Mouse (Mus musculus): ENCODE data around the gene Slamf6. TPM values are rescaled to one million over a fixed set of nuclear protein-coding genes. Genes with fewer than 3 reads are reported as not detected.
"Not testable (repeated sequence)": the region's sequence is repeated elsewhere in the genome, so short reads cannot be mapped to it uniquely, and the experiment has no call there.

Gene Slamf6
- polyA plus RNA-seq (2012; rRNA removed): 2.8 and 2.9 TPM in 2 replicates

DNA sequence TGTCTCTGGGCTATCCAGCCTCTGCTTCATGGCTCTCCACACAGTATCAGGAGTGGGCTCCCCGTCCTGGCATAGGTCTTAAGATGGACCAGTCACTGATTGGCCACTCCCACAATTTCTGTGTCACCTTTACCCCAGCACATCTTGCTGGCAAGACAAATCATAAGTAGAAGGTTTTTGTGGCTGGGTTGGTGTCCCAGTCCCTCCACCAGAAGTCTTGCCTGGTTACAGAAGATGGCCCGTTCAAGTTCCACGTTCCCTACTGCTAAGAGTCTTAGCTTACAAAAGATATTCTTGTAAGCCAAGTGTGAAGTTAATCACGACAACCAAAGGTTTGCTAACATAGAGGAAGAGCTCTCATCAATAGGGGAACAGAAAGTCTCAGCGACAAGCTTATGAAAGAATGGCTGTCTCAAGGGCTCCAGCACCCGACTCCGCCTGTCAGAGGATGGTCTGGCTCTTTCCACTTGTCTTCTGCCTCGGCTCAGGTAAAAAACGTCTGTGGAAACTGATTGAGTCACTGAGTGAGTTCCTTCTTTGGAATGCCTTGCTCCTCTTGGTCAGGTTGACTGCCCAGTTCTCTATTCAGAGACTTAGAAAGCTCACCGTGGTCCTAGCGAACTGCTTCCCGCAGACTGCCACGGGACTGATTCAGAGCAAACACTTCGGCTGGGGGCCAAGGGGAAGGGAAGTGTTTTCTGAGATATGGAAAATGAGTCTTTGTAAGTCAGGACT, at the start of gene Slamf6:
Gene Slamf6, plus strand, starts transcription at position 211 of the 735 bp plus-strand sequence.
- DNase-seq (ENCODE audit: low read depth, low spot score): no peak
- 66% methylated on average over 14 of the region's 14 CpGs for WGBS

DNA sequence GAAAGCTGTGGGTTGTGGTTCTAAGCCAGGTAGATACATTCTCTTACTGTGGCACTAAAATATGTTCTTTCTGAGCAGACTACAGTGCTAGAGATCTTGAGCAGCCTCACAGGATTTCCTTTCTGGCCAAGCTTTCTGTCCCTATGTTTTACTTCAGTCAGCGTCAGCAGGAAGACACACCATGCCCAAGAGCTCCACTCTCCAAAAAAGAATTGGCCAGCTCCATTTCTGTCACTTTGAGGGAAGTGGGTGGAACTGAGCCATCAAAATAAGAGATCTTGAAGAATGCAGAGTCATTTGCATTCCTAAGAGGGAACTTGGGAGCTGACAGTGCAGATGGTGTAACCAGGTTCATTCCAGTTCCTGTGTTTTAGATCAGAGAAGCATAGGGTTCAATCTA, 30.3 kb upstream of the Slamf6 start:
- no peak for DNase-seq (ENCODE audit: low read depth, low spot score)
- 87% methylated on average over 1 of the region's 1 CpGs for WGBS

DNA sequence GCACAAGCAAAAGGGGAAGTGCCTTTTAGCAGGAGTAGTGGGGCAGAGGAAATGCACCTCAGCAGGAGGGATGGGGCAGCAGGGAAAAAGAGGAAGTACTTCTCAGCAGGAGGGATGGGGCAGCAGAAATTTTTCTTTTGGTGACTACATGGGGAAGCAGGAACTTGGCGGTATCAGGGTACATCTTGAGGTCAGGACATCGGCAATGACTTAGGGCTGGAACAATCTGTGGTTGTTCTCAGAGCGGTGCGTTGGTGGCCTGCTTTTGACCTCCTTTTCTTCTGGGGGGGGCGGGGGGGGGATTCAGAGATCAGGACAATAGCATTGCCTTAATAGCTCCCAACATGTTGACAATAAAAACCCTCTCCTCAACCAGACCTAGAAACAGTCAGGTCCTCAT, 22.0 kb upstream of the Slamf6 start, which contains the start of gene Gm10521:
Gene Gm10521, plus strand, starts transcription at position 301 of the 400 bp plus-strand sequence.
- WGBS: 73% methylated on average over 5 of the region's 5 CpGs
- not testable (repeated sequence) for DNase-seq (ENCODE audit: low read depth, low spot score)

DNA sequence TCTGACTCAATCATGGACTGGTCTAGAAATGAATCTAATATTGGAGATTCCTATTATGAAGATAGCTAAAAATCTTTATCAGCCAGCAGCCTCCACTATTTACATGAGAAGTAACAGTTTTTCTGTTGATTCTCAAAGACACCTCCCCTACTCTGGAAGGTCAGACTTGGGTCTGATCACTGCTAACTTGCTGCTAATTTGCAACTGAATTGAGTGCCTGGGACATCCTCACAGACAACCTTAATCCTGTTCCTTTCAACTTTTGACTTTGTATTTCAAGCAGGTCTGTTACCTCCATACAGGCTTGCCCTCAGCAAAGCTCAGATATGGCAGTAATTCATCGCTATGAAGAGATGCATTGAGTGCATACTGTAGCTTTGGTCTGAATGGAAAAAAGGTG, 13.3 kb upstream of the Slamf6 start:
- 77% methylated on average over 1 of the region's 1 CpGs for WGBS
- no peak for DNase-seq (ENCODE audit: low read depth, low spot score)

DNA sequence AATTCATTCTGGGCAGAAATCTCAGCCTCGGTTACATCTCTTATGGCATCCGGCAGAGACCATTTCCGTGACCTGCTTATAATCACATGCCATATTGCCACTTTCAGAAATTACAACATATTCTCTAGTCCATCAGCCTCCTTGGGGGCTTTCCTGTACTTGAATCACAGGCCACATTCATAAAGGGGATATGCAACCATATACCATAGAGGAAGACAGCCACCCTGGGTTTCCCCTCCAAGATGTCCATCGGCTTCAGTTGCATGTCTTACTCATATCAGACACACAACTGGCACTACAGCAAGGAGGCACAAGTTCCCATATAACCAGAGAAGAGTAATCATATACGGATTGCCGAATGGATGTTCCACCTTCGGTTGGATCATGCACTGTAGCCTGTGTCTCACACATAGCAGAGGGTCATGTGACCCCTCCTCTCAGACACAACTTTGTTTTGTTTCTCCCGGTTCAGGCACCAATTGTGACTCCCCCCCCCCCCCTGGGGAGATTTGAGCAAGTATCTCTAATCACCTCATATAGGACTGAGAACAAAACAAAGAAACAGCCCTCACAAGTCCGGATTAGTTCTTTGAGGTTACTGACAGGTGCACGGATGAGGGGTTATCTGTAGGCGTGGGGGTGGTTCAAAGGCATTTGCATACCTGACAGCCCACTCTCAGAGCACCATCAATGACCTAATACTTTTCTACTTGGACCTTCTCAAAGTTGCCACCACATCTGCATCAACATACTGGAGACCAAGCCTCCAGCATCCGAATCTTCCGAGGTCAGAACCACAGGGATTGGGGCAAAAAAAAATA, 1.5 kb upstream of the Slamf6 start:
- 73% methylated on average over 13 of the region's 13 CpGs for WGBS

DNA sequence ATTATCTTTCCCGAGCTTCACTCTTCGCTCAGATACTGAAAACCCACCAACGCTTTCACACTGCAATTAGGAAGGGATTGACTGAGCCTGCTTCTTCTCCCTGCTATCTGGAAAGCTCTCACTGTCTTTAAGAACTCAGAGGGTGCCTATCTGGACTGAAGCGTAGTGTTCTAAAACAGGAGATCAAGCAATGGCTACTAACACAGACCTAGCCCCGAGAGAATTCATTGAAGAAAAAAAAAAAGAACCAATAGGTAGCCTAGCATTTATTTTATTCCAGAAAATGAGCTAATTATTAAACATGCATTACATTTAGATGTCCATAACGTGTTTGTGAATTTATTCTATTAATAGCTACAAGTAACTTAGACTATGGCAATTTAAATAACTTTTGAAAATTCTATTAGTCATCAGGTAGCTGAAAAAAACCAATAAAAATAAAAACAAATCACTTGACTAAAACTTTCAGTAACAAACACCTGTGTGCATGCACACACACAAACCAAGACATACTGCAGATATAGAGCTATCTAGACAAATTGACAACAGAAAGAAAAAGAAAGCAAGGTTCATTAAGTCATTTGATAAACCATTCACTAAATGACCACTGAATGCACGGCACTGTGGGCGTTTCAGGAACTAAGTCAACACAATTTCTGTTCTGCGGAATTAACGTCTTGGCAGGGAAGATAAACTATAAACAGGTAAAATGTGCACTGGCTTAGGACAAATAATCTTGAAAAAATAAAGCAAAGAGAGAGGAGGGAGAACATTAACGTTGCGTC, 1.0 kb downstream of the Slamf6 start:
- no peak for DNase-seq (ENCODE audit: low read depth, low spot score)
- 61% methylated on average over 12 of the region's 12 CpGs for WGBS

More for the DNA sequence above, 1.5 kb upstream of the Slamf6 start:
- no peak for DNase-seq (ENCODE audit: low read depth, low spot score)

DNA sequence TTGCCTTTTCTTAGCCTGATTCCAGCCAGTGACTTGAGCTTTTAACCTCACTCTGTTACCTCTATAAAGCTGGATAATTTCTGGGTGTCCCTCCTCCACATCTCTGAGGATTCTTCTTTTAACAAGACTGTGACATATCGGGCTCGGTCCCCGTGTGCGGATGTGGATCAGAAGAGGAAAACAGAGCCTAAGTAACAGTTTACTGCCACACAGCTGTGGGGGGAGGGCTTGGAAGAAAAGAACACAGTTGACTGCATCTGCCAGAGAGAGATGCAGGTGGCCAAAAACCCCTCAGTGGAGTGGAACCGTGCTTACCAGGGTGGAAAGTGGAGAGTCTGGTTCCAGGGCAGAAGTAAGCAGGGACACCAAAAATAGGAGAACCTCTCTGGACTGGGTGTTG, 1.9 kb downstream of the Slamf6 start:
- DNase-seq (ENCODE audit: low read depth, low spot score): no peak
- WGBS: 79% methylated on average over 5 of the region's 5 CpGs

DNA sequence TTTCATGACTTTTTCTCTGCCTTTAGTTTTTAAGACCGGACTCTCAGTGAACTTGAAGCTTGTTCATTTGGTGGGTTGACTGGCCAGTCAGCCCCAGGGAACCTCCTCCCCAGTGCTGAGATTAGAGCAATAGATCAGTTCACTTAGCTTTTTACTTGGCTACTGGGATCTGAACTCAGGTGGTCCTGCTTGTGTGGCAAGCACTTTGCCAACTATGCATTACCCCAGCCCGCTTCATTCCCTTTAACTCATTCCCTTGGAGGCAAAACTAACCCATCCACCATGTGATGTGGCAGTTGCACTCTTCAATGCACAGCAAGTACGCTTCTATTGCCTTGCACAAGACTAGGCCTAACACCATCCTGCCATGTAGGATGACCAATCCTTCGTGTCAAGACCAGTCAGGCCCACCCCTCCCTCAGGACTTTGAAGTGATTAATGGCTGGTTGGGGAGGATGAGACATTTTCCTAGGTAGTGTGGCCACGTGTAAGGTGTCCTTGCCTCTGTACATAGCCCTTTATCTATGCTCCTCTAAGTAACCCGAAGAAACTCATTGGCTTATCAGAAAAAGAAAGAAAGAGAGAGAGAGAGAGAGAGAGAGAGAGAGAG, 2.7 kb downstream of the Slamf6 start:
- 79% methylated on average over 6 of the region's 6 CpGs for WGBS

DNA sequence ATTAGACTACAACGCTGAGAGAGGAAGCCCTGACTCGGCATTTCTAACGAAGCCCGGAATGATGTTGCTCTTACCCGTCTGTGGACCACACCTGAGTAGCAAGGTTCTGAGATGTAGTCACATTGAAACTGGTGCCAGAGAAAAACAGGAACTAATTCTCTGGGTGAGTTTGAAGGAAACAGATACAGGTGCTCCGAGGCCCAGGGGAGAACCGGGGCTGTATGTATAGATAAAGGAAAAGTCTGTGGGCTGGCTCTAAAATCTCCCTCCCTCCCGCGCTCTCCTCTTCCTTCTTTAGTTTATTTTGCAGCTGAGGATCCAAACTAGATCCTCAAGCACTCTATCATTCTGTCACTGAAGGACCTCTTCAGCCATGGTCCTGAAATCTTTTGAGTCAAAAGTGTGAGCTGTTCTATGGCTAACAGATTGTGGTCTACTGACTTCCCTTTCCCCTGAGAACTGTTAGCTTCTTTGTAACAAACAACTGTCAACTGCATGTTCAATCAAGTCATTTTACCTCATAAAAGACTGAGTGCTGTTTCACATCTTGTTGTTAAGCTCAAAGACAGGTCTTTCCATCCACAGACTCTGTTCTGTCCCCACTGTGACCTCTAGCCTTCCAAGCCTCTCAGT, 3.8 kb downstream of the Slamf6 start:
- WGBS: 45% methylated on average over 9 of the region's 9 CpGs
- DNase-seq (ENCODE audit: low read depth, low spot score): no peak

More for the DNA sequence above, 2.7 kb downstream of the Slamf6 start:
- DNase-seq (ENCODE audit: low read depth, low spot score): no peak

DNA sequence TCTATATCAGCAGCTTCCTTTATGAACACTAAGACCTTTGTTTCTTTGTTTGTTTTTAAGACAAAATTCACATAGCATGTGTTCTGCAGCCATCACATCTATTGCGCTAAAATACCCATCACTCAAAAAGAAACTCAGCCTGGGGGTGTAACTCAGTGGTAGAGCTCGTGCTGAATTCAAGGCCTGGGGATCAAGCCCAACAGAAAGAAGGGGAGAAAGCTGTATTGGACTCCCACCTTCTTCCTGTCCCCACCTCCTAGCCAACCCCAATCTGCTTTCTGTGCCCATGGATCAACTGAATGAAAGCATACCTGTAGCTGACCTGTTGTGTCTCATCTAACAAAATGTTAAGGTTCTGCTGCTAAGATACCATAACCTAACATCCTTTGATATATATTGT, 4.3 kb downstream of the Slamf6 start:
- WGBS: 66% methylated on average over 2 of the region's 2 CpGs

DNA sequence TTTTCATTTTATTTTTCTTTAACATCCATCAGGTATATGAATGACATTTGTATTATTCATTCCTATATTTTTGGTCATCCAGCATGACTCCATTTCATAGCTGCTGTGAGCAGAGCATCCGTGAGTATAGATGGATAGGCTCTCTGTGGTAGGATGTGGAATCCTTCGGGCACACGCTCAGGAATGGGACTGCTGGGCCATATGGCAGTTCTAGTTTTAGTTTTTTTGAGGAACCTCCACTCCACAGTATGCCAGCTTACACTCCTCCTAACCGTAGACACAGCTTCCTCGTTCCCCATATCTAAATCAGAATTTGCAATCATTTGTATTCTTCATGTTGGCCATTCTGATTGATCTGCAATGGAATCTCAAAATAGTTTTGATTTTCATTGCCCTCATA, 5.5 kb downstream of the Slamf6 start:
- no peak for DNase-seq (ENCODE audit: low read depth, low spot score)
- 92% methylated on average over 5 of the region's 5 CpGs for WGBS

More for the DNA sequence above, 4.3 kb downstream of the Slamf6 start:
- DNase-seq (ENCODE audit: low read depth, low spot score): no peak

DNA sequence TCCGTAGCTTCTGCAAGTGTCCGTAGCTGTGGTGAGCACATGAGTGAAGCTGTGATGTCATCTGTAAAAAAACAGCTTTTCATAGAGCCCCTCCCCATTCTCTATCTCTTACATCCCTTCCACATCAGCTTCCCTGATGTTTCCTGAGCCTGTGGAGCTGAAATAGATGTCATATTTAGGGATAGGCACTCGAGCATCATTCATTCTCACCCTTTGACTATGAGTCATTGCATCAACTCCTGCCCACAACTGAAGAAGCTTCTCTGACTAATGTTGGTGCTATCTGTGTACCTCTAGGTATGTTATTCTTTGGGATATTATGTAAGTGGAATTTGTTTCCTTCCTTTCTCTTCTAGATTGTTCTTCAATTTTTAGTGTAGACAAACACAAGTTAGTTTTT, 7.6 kb downstream of the Slamf6 start:
- WGBS: 76% methylated on average over 3 of the region's 3 CpGs
- DNase-seq (ENCODE audit: low read depth, low spot score): no peak

DNA sequence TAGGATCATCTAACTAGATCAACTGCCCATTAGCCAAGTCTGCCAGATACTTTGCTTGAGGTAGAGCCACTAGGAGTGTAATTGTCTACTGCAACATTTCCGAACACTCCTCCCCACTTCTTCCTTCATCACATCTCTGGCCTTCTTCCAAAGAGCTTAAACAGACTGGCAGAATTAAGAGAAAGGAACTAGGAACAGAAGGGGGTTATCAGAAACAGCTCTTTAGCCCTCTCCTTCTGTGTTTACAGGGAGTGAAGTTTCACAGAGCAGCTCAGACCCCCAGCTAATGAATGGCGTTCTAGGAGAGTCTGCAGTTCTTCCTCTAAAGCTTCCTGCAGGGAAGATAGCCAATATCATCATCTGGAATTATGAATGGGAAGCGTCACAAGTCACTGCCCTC, 16.5 kb downstream of the Slamf6 start:
- DNase-seq (ENCODE audit: low read depth, low spot score): no peak
- 41% methylated on average over 3 of the region's 3 CpGs for WGBS

DNA sequence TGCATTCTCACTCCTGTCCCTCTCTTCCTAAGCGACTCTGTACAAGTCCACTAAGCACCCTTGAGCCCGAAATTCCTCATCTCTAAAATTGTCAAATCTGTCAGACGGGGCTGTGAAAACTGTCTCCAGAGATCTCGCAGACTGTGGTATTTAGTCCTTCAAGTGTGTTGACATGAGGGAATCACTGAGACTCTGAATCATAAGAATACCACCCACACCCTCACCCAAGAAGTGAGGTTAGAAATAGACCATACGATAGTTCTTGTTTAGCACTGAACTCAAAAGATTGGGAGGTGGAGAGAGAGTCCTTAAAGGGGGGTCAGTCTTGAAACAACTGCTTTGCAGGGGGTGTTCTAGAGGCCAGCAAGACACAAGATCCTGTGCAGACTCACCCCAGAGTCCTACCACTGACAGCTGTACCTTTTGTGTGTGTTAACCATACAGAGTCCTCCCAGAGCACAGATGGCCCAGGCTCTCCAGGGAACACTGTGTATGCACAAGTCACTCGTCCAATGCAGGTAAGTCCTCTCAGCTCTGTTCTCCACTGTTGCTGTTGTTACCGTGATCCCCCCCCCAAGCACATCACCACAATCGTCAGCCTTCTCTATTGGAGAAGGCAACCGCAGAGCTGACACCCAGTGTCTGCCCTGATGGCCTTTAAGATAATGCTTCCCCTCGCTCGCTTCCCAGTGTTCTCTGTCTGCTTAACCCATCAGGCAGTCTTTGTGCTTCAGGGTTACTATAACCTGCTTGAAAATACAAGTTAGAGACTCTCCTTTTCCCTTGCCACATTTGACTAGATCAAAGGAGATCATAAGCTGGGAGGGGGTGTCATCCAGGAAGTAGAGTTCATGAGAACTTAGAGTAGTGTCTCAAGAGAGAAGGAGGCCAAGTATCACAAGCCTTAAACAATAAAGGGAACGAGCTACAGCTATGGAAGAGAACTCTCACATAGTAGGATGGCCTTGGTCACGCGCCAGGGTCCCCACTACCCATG, 21.9 kb downstream of the Slamf6 start:
- no peak for DNase-seq (ENCODE audit: low read depth, low spot score)
- 77% methylated on average over 14 of the region's 14 CpGs for WGBS

DNA sequence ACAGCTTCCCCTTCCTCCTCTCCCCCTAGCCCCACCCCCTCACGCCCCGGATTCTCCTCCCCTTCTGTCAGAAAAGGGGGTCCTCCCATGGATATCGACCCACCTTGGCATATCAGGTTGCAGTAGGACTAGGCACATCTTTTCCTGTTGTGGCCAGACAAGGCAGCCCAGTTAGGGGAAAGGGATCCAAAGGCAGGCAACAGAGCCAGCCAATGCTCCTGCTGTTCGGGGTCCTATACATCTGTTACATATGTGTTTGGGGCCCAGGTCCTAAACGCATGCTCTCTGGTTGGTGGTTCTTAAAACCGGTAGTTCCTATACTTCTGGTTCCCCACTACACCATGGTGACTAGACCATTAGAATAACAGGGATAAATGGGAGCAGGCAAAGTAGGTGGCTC, 23.3 kb downstream of the Slamf6 start:
- WGBS: 83% methylated on average over 6 of the region's 6 CpGs
- no peak for DNase-seq (ENCODE audit: low read depth, low spot score)

DNA sequence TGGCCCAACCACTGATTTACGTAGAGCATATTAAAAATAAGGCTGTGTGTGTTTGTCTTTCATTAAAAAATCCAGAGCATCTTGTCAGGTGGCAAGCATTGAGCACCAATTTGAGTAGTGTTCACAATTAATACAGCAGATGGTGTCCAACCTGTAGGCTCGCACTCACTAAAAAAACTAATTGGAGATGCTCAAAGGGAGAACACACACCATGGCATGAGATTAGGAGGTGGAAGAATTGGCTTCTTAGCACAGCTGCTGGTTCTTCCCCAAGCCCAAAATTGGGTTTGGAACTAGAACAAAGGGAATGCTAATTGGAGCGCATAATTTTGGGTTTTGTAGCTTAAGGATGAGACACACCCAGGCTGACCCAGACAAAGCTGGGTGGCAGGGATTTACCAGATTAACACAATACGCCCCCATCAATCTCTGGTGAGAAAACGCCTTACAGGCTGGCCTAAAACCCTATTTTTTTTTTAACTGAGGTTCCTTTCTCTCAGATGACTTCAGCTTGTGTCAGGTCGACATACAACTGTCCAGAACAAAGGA, 29.2 kb downstream of the Slamf6 start:
- no peak for DNase-seq (ENCODE audit: low read depth, low spot score)
- WGBS: 76% methylated on average over 6 of the region's 6 CpGs

DNA sequence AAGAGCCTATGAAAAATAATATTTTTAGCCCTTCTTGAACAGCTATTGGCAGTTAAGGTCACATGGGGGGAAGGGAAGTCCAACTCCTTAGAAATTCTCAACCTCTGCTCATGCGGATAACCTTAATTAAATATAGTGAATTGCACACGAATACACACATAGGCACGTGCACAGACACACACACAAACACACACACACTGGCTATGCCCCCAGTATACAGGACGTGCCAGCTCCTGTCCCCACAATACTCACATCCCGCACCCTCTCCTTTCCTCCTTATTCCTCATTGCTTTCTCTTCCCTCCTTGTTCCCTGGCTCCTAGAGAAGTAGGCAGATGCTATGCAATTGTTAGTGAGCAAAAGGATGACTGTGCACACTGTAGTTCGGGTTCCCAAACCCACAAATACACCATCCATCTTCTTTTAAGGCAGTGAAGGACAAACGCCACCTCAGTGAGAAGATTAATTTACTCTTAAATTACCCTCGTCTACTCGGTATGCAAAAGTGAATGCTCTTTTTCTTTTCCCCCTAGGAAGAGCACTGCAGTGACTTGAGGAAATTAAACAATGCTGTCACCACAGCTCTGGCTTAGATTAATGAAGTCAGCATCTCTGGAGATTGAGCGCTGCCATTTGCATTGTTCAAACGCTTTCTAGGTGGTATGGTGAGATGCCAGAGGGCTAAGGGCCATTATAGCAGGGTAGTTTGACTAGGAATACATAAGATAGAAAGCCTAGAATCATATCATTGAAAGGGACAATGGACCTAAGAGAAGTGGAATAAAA, 31.0 kb downstream of the Slamf6 start:
- no peak for DNase-seq (ENCODE audit: low read depth, low spot score)
- 76% methylated on average over 11 of the region's 11 CpGs for WGBS

All from large intestine, adult 2 months (tissue).